Mouse (Mus musculus) midbrain, embryonic 14.5 days (tissue): ENCODE measurements at regions not wholly inside any gene's neighbourhood (a gene's known extent, or its start where the extent isn't known, plus 50 kb on each side); places are given as distances from the start of the nearest gene placed in this dataset.

Source experiments
- ATAC-seq: fragments of 200-750 bp; cut with Nextera tagmentation; 2 replicates; pipeline ENCODE4 v1.8.0; 2017; ENCODE audit warnings: moderate number of reproducible peaks, moderate library complexity; ENCODE audit not compliant: low FRiP score, low TSS enrichment
- DNase-seq: peaks from one replicate; pipeline ENCODE4 v3.0.0-alpha.2; 2015
- H3K27ac ChIP-seq: fragments of 300-500 bp; sonication (generic); replicated peaks from 2 replicates; pipeline ENCODE4 v1.5.1; 2014; ENCODE audit warnings: mild to moderate bottlenecking, low read depth, low read length, moderate library complexity
- H3K27me3 ChIP-seq: fragments of 300-500 bp; sonication (generic); 2 replicates; pipeline ENCODE4 v1.6.1; 2014; ENCODE audit warnings: low read length, control low read depth, mixed read lengths; ENCODE audit not compliant: control insufficient read depth, insufficient read depth
- H3K36me3 ChIP-seq: fragments of 300-500 bp; sonication (generic); 2 replicates; pipeline ENCODE4 v1.6.1; 2014; ENCODE audit warnings: low read length, control low read depth; ENCODE audit not compliant: control insufficient read depth, insufficient read depth
- H3K4me1 ChIP-seq: fragments of 300-500 bp; sonication (generic); 2 replicates; pipeline ENCODE4 v1.6.1; 2014; ENCODE audit warnings: mild to moderate bottlenecking, antibody characterized with exemption, low read length, control low read depth; ENCODE audit not compliant: control insufficient read depth, insufficient read depth
- H3K4me2 ChIP-seq: fragments of 300-500 bp; sonication (generic); 2 replicates; pipeline ENCODE4 v1.6.1; 2014; ENCODE audit warnings: mild to moderate bottlenecking, low read length, moderate library complexity
- H3K4me3 ChIP-seq: fragments of 300-500 bp; sonication (generic); replicated peaks from 2 replicates; pipeline ENCODE4 v1.5.1; 2014; ENCODE audit warnings: low read depth, low read length
- H3K9ac ChIP-seq: fragments of 300-500 bp; sonication (generic); replicated peaks from 2 replicates; pipeline ENCODE4 v1.6.1; 2014; ENCODE audit warnings: mild to moderate bottlenecking, low read length, moderate library complexity
- H3K9me3 ChIP-seq: fragments of 300-500 bp; sonication (generic); 2 replicates; pipeline ENCODE4 v1.6.1; 2016; ENCODE audit warnings: low read length, control low read depth, mixed read lengths; ENCODE audit not compliant: control insufficient read depth
- WGBS: fragments of 180-500 bp; shearing (Covaris S2); extraction: QIAGEN DNeasy Blood & Tissue Kit; methylation state at CpG from one replicate; pipeline ENCODE4 v1.1.7; 2014; 5-methylcytosine and 5-hydroxymethylcytosine counted together

GRCm38 (mm10) chr16:24151178-24151725 lies 162.6 kb upstream of the Bcl6 start:
- H3K4me1 ChIP-seq: no peaks in the 10 kb centered on the region

GRCm38 (mm10) chr16:24150512-24150911 lies 161.9 kb upstream of the Bcl6 start:
- H3K9ac ChIP-seq: no peak overlapping the region
- WGBS: 92% methylated on average over 2 of the region's 2 CpGs
- H3K4me2 ChIP-seq: no peak overlapping the region
- ATAC-seq: no peak
- H3K4me1 ChIP-seq: no peaks in the 10 kb centered on the region
- H3K27me3 ChIP-seq: no peaks in the 10 kb centered on the region
- no peak for DNase-seq
- no peak overlapping the region for H3K4me3 ChIP-seq
- no peaks in the 10 kb centered on the region for H3K9me3 ChIP-seq
- no peak overlapping the region for H3K27ac ChIP-seq
- no peaks in the 10 kb centered on the region for H3K36me3 ChIP-seq

More at GRCm38 (mm10) chr16:24151178-24151725, 162.6 kb upstream of the Bcl6 start:
- no peaks in the 10 kb centered on the region for H3K27me3 ChIP-seq
- WGBS: 83% methylated on average over 7 of the region's 7 CpGs
- H3K27ac ChIP-seq: no peak overlapping the region
- H3K9me3 ChIP-seq: no peaks in the 10 kb centered on the region
- no peak overlapping the region for H3K4me3 ChIP-seq
- no peak overlapping the region for H3K4me2 ChIP-seq
- no peaks in the 10 kb centered on the region for H3K36me3 ChIP-seq
- ATAC-seq (no peak), DNase-seq (no peak)
- no peak overlapping the region for H3K9ac ChIP-seq

GRCm38 (mm10) chr16:24149441-24149840 lies 160.8 kb upstream of the Bcl6 start:
- WGBS: 43% methylated on average over 4 of the region's 4 CpGs
- DNase-seq (no peak), ATAC-seq (no peak)
- Histone ChIP-seq H3K9ac (no peak overlapping the region), H3K27me3 (no peaks in the 10 kb centered on the region), H3K4me1 (no peaks in the 10 kb centered on the region), H3K36me3 (no peaks in the 10 kb centered on the region), H3K9me3 (no peaks in the 10 kb centered on the region), H3K27ac (no peak overlapping the region), H3K4me2 (no peak overlapping the region), H3K4me3 (no peak overlapping the region)

GRCm38 (mm10) chr16:24143894-24144293 lies 155.2 kb upstream of the Bcl6 start:
- H3K36me3 ChIP-seq: no peaks in the 10 kb centered on the region
- H3K4me3 ChIP-seq: no peak overlapping the region
- H3K27me3 ChIP-seq: no peaks in the 10 kb centered on the region
- no peaks in the 10 kb centered on the region for H3K4me1 ChIP-seq
- H3K9ac ChIP-seq: no peak overlapping the region
- DNase-seq: no peak
- H3K4me2 ChIP-seq: no peak overlapping the region
- 86% methylated on average over 3 of the region's 3 CpGs for WGBS
- H3K27ac ChIP-seq: no peak overlapping the region
- no peaks in the 10 kb centered on the region for H3K9me3 ChIP-seq
- ATAC-seq: no peak

GRCm38 (mm10) chr16:24142915-24143541 lies 154.4 kb upstream of the Bcl6 start:
- Histone ChIP-seq H3K4me1 (no peaks in the 10 kb centered on the region), H3K9ac (no peak overlapping the region), H3K36me3 (no peaks in the 10 kb centered on the region), H3K27ac (no peak overlapping the region), H3K27me3 (no peaks in the 10 kb centered on the region), H3K4me2 (no peak overlapping the region), H3K9me3 (no peaks in the 10 kb centered on the region), H3K4me3 (no peak overlapping the region)
- no peak for ATAC-seq
- DNase-seq: no peak
- 79% methylated on average over 5 of the region's 5 CpGs for WGBS

GRCm38 (mm10) chr16:24139109-24139508 lies 150.5 kb upstream of the Bcl6 start:
- no peaks in the 10 kb centered on the region for H3K27me3 ChIP-seq
- no peak for ATAC-seq
- no peak overlapping the region for H3K4me2 ChIP-seq
- H3K36me3 ChIP-seq: no peaks in the 10 kb centered on the region
- no peak for DNase-seq
- WGBS: 89% methylated on average over 3 of the region's 3 CpGs
- no peaks in the 10 kb centered on the region for H3K9me3 ChIP-seq
- no peak overlapping the region for H3K27ac ChIP-seq
- H3K4me1 ChIP-seq: no peaks in the 10 kb centered on the region
- no peak overlapping the region for H3K4me3 ChIP-seq
- H3K9ac ChIP-seq: no peak overlapping the region

- no peaks in the 10 kb centered on the region for H3K27me3 ChIP-seq
- no peak for ATAC-seq
These were observed 148.8 kb upstream of the Bcl6 start for GRCm38 (mm10) chr16:24137266-24138033.

GRCm38 (mm10) chr16:24136483-24137148 lies 148.0 kb upstream of the Bcl6 start:
- H3K4me1 ChIP-seq: no peaks in the 10 kb centered on the region
- ATAC-seq (no peak), DNase-seq (no peak)
- no peak overlapping the region for H3K9ac ChIP-seq
- H3K36me3 ChIP-seq: no peaks in the 10 kb centered on the region
- H3K9me3 ChIP-seq: no peaks in the 10 kb centered on the region
- H3K27me3 ChIP-seq: no peaks in the 10 kb centered on the region
- no peak overlapping the region for H3K27ac ChIP-seq
- 76% methylated on average over 5 of the region's 5 CpGs for WGBS
- H3K4me3 ChIP-seq: no peak overlapping the region
- no peak overlapping the region for H3K4me2 ChIP-seq

More at GRCm38 (mm10) chr16:24137266-24138033, 148.8 kb upstream of the Bcl6 start:
- H3K9me3 ChIP-seq: no peaks in the 10 kb centered on the region
- 72% methylated on average over 7 of the region's 7 CpGs for WGBS
- H3K4me3 ChIP-seq: no peak overlapping the region
- H3K9ac ChIP-seq: no peak overlapping the region
- no peaks in the 10 kb centered on the region for H3K36me3 ChIP-seq
- H3K4me1 ChIP-seq: no peaks in the 10 kb centered on the region
- no peak for DNase-seq
- no peak overlapping the region for H3K4me2 ChIP-seq
- no peak overlapping the region for H3K27ac ChIP-seq
